Mouse (Mus musculus): ENCODE data around the gene Sgta.

- TF ChIP-seq CTCF (IDR thresholded peaks at IDR 0.05; ENCODE audit: low read depth, low read length) (no peak), TAL1 (conservative IDR thresholded peaks at IDR 0.05; ENCODE audit: low read depth, low read length) (no peak), GATA1 (IDR thresholded peaks at IDR 0.05; ENCODE audit: borderline replicate concordance, low read length) (no peak), POLR2AphosphoS5 (IDR thresholded peaks at IDR 0.05; ENCODE audit: insufficient replicate concordance, low read depth, low read length) (no peak)
Observed at GRCm38 (mm10) chr10:81072290-81072689, 12.3 kb upstream of the Sgta start.
